Mouse (Mus musculus) lung, adult 2 months (tissue): Measurements from ENCODE around the gene Htr1f.

Source experiments
- CTCF ChIP-seq: fragments of 200-500 bp; IDR thresholded peaks from 2 replicates; pipeline ENCODE4 v1.5.1; 2011; ENCODE audit warnings: mild to moderate bottlenecking, low read length, control low read depth; ENCODE audit not compliant: insufficient read depth
- POLR2A ChIP-seq: fragments of 200-500 bp; IDR thresholded peaks from 2 replicates; pipeline ENCODE4 v1.6.1; 2011; ENCODE audit warnings: low read depth, mild to moderate bottlenecking, control low read depth, low read length, borderline replicate concordance; ENCODE audit errors: extremely low read depth

- TF ChIP-seq POLR2A (no peak), CTCF (no peak)
Measured at GRCm38 (mm10) chr16:64883896-64884295, 221.8 kb downstream of the Htr1f start.
